Mouse (Mus musculus) right cerebral cortex, adult 2 months (tissue): Measurements from ENCODE around the gene Anapc7.

Source experiments
- DNase-seq, 2 experiments: peaks; one replicate each; pipeline ENCODE4 v3.0.0; 2021 to 2022; ENCODE audit warnings: low spot score in 2 of 2

Gene Anapc7

GRCm38 (mm10) chr5:122494449-122494848 is 73.0 kb downstream of the Anapc7 start:
- no peak for DNase-seq
